Mouse (Mus musculus) embryonic facial prominence, embryonic 14.5 days (tissue): ENCODE results near the gene Rbm6. TPM values are rescaled to one million over a fixed set of nuclear protein-coding genes. Genes with fewer than 3 reads are reported as not detected.

Experiments
- ATAC-seq: fragments of 200-750 bp; cut with Nextera tagmentation; 2 replicates; pipeline ENCODE4 v1.8.0; 2017; ENCODE audit warnings: low read depth, moderate number of reproducible peaks, moderate TSS enrichment
- DNase-seq: peaks from one replicate; pipeline ENCODE4 v3.0.0-alpha.2; 2015; ENCODE audit warnings: low spot score
- H3K27ac ChIP-seq: fragments of 300-500 bp; sonication (generic); replicated peaks from 2 replicates; pipeline ENCODE4 v1.5.1; 2014; ENCODE audit warnings: low read depth, mild to moderate bottlenecking, low read length, moderate library complexity
- H3K27me3 ChIP-seq: fragments of 300-500 bp; sonication (generic); replicated peaks from 2 replicates; pipeline ENCODE4 v1.6.1; 2014; ENCODE audit warnings: low read length; ENCODE audit not compliant: control insufficient read depth, insufficient read depth
- H3K36me3 ChIP-seq: fragments of 300-500 bp; sonication (generic); 2 replicates; pipeline ENCODE4 v1.6.1; 2014; ENCODE audit warnings: low read length, mixed read lengths; ENCODE audit not compliant: control insufficient read depth, insufficient read depth
- H3K4me1 ChIP-seq: fragments of 300-500 bp; sonication (generic); 2 replicates; pipeline ENCODE4 v1.6.1; 2014; ENCODE audit warnings: antibody characterized with exemption, low read length; ENCODE audit not compliant: control insufficient read depth, insufficient read depth
- H3K4me2 ChIP-seq: fragments of 300-500 bp; sonication (generic); 2 replicates; pipeline ENCODE4 v1.6.1; 2014; ENCODE audit warnings: low read depth, mild to moderate bottlenecking, low read length, moderate library complexity, mixed read lengths
- H3K4me3 ChIP-seq: fragments of 300-500 bp; sonication (generic); 2 replicates; pipeline ENCODE4 v1.5.1; 2014; ENCODE audit warnings: low read depth, mild to moderate bottlenecking, low read length
- H3K9ac ChIP-seq: fragments of 300-500 bp; sonication (generic); 2 replicates; pipeline ENCODE4 v1.6.1; 2014; ENCODE audit warnings: low read depth, mild to moderate bottlenecking, low read length, moderate library complexity, mixed read lengths
- H3K9me3 ChIP-seq: fragments of 300-500 bp; sonication (generic); 2 replicates; pipeline ENCODE4 v1.6.1; 2016; ENCODE audit warnings: low read length; ENCODE audit not compliant: control insufficient read depth
- WGBS: fragments of 180-500 bp; shearing (Covaris S2); extraction: QIAGEN DNeasy Blood & Tissue Kit; methylation state at CpG from one replicate; pipeline ENCODE4 v1.1.7; 2014; 5-methylcytosine and 5-hydroxymethylcytosine counted together
- polyA plus RNA-seq: library from polyadenylated mRNA; unstranded; fragments of >200 nt; fragmentation: Nextera tagmentation; extraction: Ambion mirVana; gene quantifications from 2 replicates; pipeline ENCODE4 v1.2.1, GENCODE M21; 2014

Rbm6 gene
- polyA plus RNA-seq, 1 experiment from 2014 or later, result 52.2 TPM

DNA sequence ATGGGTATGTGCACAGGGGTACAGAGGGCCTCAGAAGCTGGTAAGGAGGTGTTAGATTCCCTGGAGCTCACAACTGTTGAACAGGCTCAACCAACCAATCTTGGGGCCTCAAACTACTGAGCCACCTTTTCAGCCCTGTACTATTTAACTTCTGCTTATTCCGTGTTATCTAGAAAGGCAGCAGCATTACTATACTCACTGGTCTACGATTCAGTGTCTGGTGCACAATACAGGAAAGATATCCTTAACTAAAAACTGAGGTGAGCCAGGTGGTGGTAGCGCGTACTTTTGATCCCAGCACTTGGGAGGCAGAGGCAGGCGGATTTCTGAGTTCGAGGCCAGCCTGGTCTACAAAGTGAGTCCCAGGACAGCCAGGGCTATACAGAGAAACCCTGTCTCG lies 24.1 kb downstream of the Rbm6 start:
- Histone ChIP-seq H3K27ac (no peak overlapping the region), H3K9me3 (no peaks in the 10 kb centered on the region), H3K4me2 (no peak overlapping the region), H3K9ac (no peak overlapping the region), H3K27me3 (no peaks in the 10 kb centered on the region), H3K36me3 (peaks cover 69% of the 10 kb centered on the region), H3K4me3 (no peak overlapping the region), H3K4me1 (no peaks in the 10 kb centered on the region)
- DNase-seq (no peak), ATAC-seq (no peak)
- WGBS, result 96% methylated on average over 7 of the region's 7 CpGs

DNA sequence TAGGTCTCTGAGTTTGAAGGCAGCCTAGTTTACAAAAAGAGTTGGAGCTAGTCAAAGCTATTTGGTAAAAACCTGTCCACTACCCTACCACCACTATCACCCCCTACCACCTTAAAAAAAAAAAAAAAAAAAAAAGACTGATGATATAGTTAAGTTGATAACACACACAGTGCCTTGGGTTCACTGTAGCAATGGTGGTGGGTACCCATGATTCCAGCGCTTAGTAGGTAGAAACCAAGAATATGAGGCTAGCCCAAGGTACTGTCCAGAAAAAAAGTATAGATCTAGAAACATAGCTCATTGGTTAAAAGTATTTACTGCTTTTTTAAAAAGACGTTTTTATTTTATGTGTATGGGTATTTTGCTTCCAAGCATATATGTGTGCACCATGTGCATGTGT lies 30.3 kb downstream of the Rbm6 start:
- DNase-seq, result no peak
- Histone ChIP-seq H3K4me2 (no peak overlapping the region), H3K9me3 (no peaks in the 10 kb centered on the region), H3K9ac (no peak overlapping the region), H3K27ac (no peak overlapping the region), H3K36me3 (peaks cover 63% of the 10 kb centered on the region), H3K27me3 (no peaks in the 10 kb centered on the region), H3K4me3 (no peak overlapping the region), H3K4me1 (no peaks in the 10 kb centered on the region)
- WGBS, result 94% methylated on average over 2 of the region's 2 CpGs
- ATAC-seq, result no peak

DNA sequence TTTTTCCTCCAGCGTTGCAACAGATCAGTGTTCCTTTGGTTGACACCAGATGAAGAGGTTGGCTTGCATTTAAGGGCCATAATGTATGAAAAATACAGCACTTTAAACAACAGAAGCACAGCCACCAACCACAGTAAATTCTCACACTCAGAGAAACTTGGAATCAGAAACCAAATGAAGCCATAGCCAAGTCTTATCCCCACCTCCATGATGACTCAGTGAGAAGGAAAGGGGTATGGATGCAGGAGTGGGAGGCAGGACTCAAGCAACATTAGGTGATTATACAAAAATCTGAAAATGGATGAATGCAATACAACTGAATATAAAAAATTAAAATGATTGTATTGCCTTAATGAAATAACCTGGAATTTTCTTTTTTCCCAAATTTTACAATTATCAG lies 34.2 kb downstream of the Rbm6 start:
- Histone ChIP-seq H3K36me3 (peaks cover 54% of the 10 kb centered on the region), H3K27me3 (no peaks in the 10 kb centered on the region), H3K9me3 (no peaks in the 10 kb centered on the region), H3K9ac (no peak overlapping the region), H3K4me2 (no peak overlapping the region), H3K27ac (no peak overlapping the region), H3K4me3 (no peak overlapping the region), H3K4me1 (no peaks in the 10 kb centered on the region)
- DNase-seq (no peak), ATAC-seq (no peak)
- WGBS, result 97% methylated on average over 1 of the region's 1 CpGs

GRCm38 (mm10) chr9:107833826-107834225 lies 39.2 kb downstream of the Rbm6 start:
- H3K27me3 ChIP-seq, result no peaks in the 10 kb centered on the region
- no peak overlapping the region for H3K4me2 ChIP-seq
- H3K9me3 ChIP-seq, result no peaks in the 10 kb centered on the region
- H3K4me1 ChIP-seq, result no peaks in the 10 kb centered on the region
- H3K4me3 ChIP-seq, result no peak overlapping the region
- WGBS, result 83% methylated on average over 3 of the region's 3 CpGs
- peaks cover 71% of the 10 kb centered on the region for H3K36me3 ChIP-seq
- no peak overlapping the region for H3K9ac ChIP-seq
- ATAC-seq, result no peak
- DNase-seq, result no peak
- H3K27ac ChIP-seq, result no peak overlapping the region

DNA sequence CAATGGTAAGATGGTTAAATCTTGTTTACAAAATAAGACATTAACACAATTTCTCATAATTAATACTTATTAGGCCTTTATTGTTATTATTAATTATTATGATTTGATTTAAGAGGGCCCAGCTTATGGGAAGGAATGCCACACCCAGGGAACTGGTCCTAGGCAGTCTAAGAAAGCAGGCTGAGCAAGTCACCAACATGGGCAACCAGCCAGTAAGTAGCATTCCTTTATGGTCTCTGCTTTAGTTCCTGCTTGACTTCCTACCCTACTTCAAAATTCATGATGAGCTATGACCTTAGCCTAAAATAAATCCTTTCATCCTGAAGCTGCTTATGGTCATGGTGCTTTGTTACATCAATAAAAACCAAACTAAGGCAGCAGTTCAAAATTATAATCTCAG lies 41.3 kb downstream of the Rbm6 start:
- peak; percentile 37 for DNase-seq

GRCm38 (mm10) chr9:107812132-107812531 lies 60.9 kb downstream of the Rbm6 start:
- ATAC-seq (no peak), DNase-seq (no peak)
- 90% methylated on average over 1 of the region's 1 CpGs for WGBS
- no peak overlapping the region for H3K4me2 ChIP-seq
- no peak overlapping the region for H3K9ac ChIP-seq
- peaks cover 62% of the 10 kb centered on the region for H3K36me3 ChIP-seq
- H3K27me3 ChIP-seq, result no peaks in the 10 kb centered on the region
- H3K9me3 ChIP-seq, result no peaks in the 10 kb centered on the region
- H3K4me1 ChIP-seq, result no peaks in the 10 kb centered on the region
- no peak overlapping the region for H3K4me3 ChIP-seq
- no peak overlapping the region for H3K27ac ChIP-seq

More for the DNA sequence above, 41.3 kb downstream of the Rbm6 start:
- Histone ChIP-seq H3K9ac (no peak overlapping the region), H3K36me3 (peaks cover 78% of the 10 kb centered on the region), H3K4me3 (no peak overlapping the region), H3K4me1 (no peaks in the 10 kb centered on the region), H3K27me3 (no peaks in the 10 kb centered on the region), H3K9me3 (no peaks in the 10 kb centered on the region), H3K27ac (no peak overlapping the region), H3K4me2 (no peak overlapping the region)
- ATAC-seq, result no peak

GRCm38 (mm10) chr9:107810985-107811384 lies 62.1 kb downstream of the Rbm6 start:
- WGBS, result 95% methylated on average over 2 of the region's 2 CpGs
- DNase-seq (no peak), ATAC-seq (no peak)
- Histone ChIP-seq H3K36me3 (peaks cover 55% of the 10 kb centered on the region), H3K9me3 (no peaks in the 10 kb centered on the region), H3K4me1 (no peaks in the 10 kb centered on the region), H3K4me3 (no peak overlapping the region), H3K9ac (no peak overlapping the region), H3K27ac (no peak overlapping the region), H3K4me2 (no peak overlapping the region), H3K27me3 (no peaks in the 10 kb centered on the region)

- no peak for ATAC-seq
- H3K4me2 ChIP-seq, result no peak overlapping the region
- H3K36me3 ChIP-seq, result peaks cover 85% of the 10 kb centered on the region
- H3K27me3 ChIP-seq, result no peaks in the 10 kb centered on the region
- no peak overlapping the region for H3K27ac ChIP-seq
- WGBS, result 92% methylated on average over 6 of the region's 6 CpGs
- no peak overlapping the region for H3K9ac ChIP-seq
- no peaks in the 10 kb centered on the region for H3K4me1 ChIP-seq
- no peak overlapping the region for H3K4me3 ChIP-seq
- DNase-seq, result no peak
- no peaks in the 10 kb centered on the region for H3K9me3 ChIP-seq
These were observed 81.3 kb downstream of the Rbm6 start for GRCm38 (mm10) chr9:107791714-107792113.

- DNase-seq, result no peak
- no peaks in the 10 kb centered on the region for H3K27me3 ChIP-seq
- peaks cover 89% of the 10 kb centered on the region for H3K36me3 ChIP-seq
- ATAC-seq, result no peak
- no peaks in the 10 kb centered on the region for H3K4me1 ChIP-seq
- H3K4me2 ChIP-seq, result no peak overlapping the region
- no peak overlapping the region for H3K9ac ChIP-seq
- H3K27ac ChIP-seq, result no peak overlapping the region
- H3K9me3 ChIP-seq, result no peaks in the 10 kb centered on the region
- no peak overlapping the region for H3K4me3 ChIP-seq
- 93% methylated on average over 11 of the region's 11 CpGs for WGBS
These were observed 90.4 kb downstream of the Rbm6 start for GRCm38 (mm10) chr9:107782536-107783203.
